Mouse (Mus musculus) cortical plate, adult 2 months (tissue): ENCODE measurements around the gene Ppp1r3c.

Experiments used
- CTCF ChIP-seq: fragments of 200-500 bp; IDR thresholded peaks from 2 replicates; pipeline ENCODE4 v1.5.1; 2011; ENCODE audit warnings: mild to moderate bottlenecking, control low read depth, low read length; ENCODE audit not compliant: insufficient read depth; ENCODE audit errors: extremely low read depth
- POLR2A ChIP-seq: fragments of 200-500 bp; IDR thresholded peaks from 2 replicates; pipeline ENCODE4 v1.6.1; 2011; ENCODE audit warnings: mild to moderate bottlenecking, low read length, control low read depth; ENCODE audit not compliant: insufficient read depth; ENCODE audit errors: extremely low read depth

DNA sequence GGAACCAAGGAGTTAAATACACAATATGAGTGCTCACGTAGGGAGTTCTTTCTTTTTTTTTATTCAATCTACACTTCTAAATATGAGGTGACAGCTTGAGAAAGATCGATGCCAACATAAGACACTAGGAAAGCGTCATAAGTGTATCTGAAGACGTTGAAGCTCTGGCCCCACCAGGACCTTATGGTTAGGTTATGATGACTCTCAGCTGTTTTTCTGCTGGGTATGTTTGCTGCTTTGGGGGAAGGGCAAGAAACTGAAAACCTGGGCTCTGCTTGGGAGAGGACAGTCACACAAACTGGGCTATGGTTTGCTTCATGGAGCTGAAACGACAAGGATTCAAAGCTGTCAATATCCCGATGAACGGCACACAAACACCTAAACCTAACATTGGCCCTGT is 11.5 kb downstream of the Ppp1r3c start:
- TF ChIP-seq CTCF: no peak
- TF ChIP-seq POLR2A: no peak
